Mouse (Mus musculus) regulatory T cell (primary cell): ENCODE measurements around the gene Filip1l.

Experiments used
- in situ Hi-C: fragments of 300-600 bp; cut with MboI, MseI; formaldehyde crosslinking; loops from one replicate; pipeline ENCODE4 v1.15.1; 2025; ENCODE audit warnings: high pct_unique_total_duplicates

Gene Filip1l

GRCm38 (mm10) chr16:57482264-57482663 lies 129.4 kb downstream of the Filip1l start:
- in situ Hi-C loops = no loop called here

- in situ Hi-C loops = no loop called here
These were observed 130.0 kb downstream of the Filip1l start for GRCm38 (mm10) chr16:57482911-57483310.

GRCm38 (mm10) chr16:57483503-57483902 lies 130.6 kb downstream of the Filip1l start:
- in situ Hi-C loops = no loop called here

GRCm38 (mm10) chr16:57484043-57484795 lies 131.3 kb downstream of the Filip1l start:
- in situ Hi-C loops = no loop called here

- in situ Hi-C loops = no loop called here
These were observed 132.4 kb downstream of the Filip1l start for GRCm38 (mm10) chr16:57485265-57485664.

GRCm38 (mm10) chr16:57486266-57486665 lies 133.4 kb downstream of the Filip1l start:
- in situ Hi-C loops = no loop called here

GRCm38 (mm10) chr16:57488661-57489060 lies 135.8 kb downstream of the Filip1l start:
- in situ Hi-C loops = no loop called here

- in situ Hi-C loops = loop anchor here (10.0 kb wide), 1 partner anchor 1224 kb away; the partner anchor contains the start of gene Gpr15
These were observed 137.8 kb downstream of the Filip1l start for GRCm38 (mm10) chr16:57490691-57491090.

GRCm38 (mm10) chr16:57491853-57492252 lies 139.0 kb downstream of the Filip1l start:
- in situ Hi-C loops = loop anchor here (10.0 kb wide), 1 partner anchor 1223 kb away; the partner anchor contains the start of gene Gpr15

- in situ Hi-C loops = loop anchor here (10.0 kb wide), 1 partner anchor 1219 kb away; the partner anchor contains the start of gene Gpr15
These were observed 142.7 kb downstream of the Filip1l start for GRCm38 (mm10) chr16:57495476-57496203.

GRCm38 (mm10) chr16:57496437-57497173 lies 143.7 kb downstream of the Filip1l start:
- in situ Hi-C loops = loop anchor here (10.0 kb wide), 1 partner anchor 1218 kb away; the partner anchor contains the start of gene Gpr15

GRCm38 (mm10) chr16:57500851-57501250 lies 148.0 kb downstream of the Filip1l start:
- in situ Hi-C loops = loop anchor here (5.0 to 10.0 kb wide), 2 partner anchors 76 kb away; no protein-coding TSS in a partner anchor

- in situ Hi-C loops = loop anchor here (5.0 to 10.0 kb wide), 2 partner anchors 75 to 77 kb away; no protein-coding TSS in a partner anchor
These were observed 149.3 kb downstream of the Filip1l start for GRCm38 (mm10) chr16:57502230-57502629.

- in situ Hi-C loops = loop anchor here (5.0 to 10.0 kb wide), 2 partner anchors 75 to 78 kb away; no protein-coding TSS in a partner anchor
These were observed 149.9 kb downstream of the Filip1l start for GRCm38 (mm10) chr16:57502761-57503160.

- in situ Hi-C loops = loop anchor here (5.0 to 10.0 kb wide), 2 partner anchors 73 to 80 kb away; no protein-coding TSS in a partner anchor
These were observed 151.8 kb downstream of the Filip1l start for GRCm38 (mm10) chr16:57504728-57505127.

GRCm38 (mm10) chr16:57506133-57506532 lies 153.2 kb downstream of the Filip1l start:
- in situ Hi-C loops = loop anchor here (10.0 kb wide), 1 partner anchor 81 kb away; no protein-coding TSS in a partner anchor

GRCm38 (mm10) chr16:57508351-57508750 lies 155.5 kb downstream of the Filip1l start:
- in situ Hi-C loops = loop anchor here (10.0 kb wide), 1 partner anchor 84 kb away; no protein-coding TSS in a partner anchor

GRCm38 (mm10) chr16:57509099-57509498 lies 156.2 kb downstream of the Filip1l start:
- in situ Hi-C loops = loop anchor here (10.0 kb wide), 1 partner anchor 84 kb away; no protein-coding TSS in a partner anchor

GRCm38 (mm10) chr16:57513562-57513961 lies 160.7 kb downstream of the Filip1l start:
- in situ Hi-C loops = no loop called here

GRCm38 (mm10) chr16:57514371-57514770 lies 161.5 kb downstream of the Filip1l start:
- in situ Hi-C loops = no loop called here

- in situ Hi-C loops = no loop called here
These were observed 162.7 kb downstream of the Filip1l start for GRCm38 (mm10) chr16:57515636-57516035.
